Mouse (Mus musculus) cerebellum, adult 2 months (tissue): ENCODE results near the gene Gap43.

Experiments
- CTCF ChIP-seq: fragments of 200-500 bp; IDR thresholded peaks from 2 replicates; pipeline ENCODE4 v1.5.1; 2011; ENCODE audit warnings: low read depth, mild to moderate bottlenecking, control low read depth, low read length, moderate library complexity, borderline replicate concordance; ENCODE audit not compliant: insufficient read depth
- POLR2A ChIP-seq: fragments of 200-500 bp; IDR thresholded peaks from 2 replicates; pipeline ENCODE4 v1.6.1; 2011; ENCODE audit warnings: low read length, control low read depth, borderline replicate concordance; ENCODE audit not compliant: insufficient read depth

DNA sequence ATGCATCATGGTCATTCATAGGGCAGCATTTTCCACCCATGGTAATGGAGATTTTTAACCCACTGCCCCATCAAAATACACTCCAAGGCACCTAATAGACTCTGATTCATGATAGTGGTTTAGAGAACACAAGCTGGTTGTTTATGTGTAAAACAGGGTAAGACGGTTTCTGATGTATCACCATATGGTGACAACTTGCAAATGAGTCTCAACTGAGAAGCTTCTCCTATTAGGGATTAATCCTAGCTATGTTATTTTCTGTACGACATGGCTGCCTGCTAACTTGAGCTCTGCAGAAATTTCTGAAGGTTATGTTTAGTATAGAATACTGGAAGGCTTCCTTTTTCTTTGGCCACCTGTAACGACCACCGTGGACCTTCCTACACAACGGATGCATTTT is 21.1 kb downstream of the Gap43 start:
- TF ChIP-seq CTCF = no peak
- no peak for TF ChIP-seq POLR2A
